Mouse (Mus musculus) lung, adult 2 months (tissue): ENCODE results near the gene Gm49368.

Experiments used
- CTCF ChIP-seq: fragments of 200-500 bp; IDR thresholded peaks from 2 replicates; pipeline ENCODE4 v1.5.1; 2011; ENCODE audit warnings: mild to moderate bottlenecking, low read length, control low read depth; ENCODE audit not compliant: insufficient read depth
- POLR2A ChIP-seq: fragments of 200-500 bp; IDR thresholded peaks from 2 replicates; pipeline ENCODE4 v1.6.1; 2011; ENCODE audit warnings: low read depth, mild to moderate bottlenecking, control low read depth, low read length, borderline replicate concordance; ENCODE audit errors: extremely low read depth

DNA sequence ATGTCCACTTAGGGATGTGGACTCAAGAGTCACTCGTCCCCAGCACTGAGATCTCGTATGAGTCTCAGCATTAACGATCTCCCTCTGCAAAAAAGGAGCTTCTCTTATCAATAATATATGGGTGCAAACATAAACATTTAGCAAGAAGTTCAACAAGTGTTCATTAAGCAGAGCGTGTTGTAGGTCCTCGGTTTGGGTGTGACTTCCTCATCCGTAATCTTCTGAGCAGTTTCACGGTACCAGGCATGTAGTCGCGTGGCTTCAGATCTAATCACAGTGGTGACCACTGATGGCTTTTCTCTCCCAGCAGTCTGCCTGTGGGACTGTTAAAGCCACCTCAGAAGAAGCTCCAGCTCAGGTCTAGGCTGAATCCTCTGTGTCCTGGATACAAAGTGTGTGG is 38.1 kb upstream of the Gm49368 start:
- TF ChIP-seq CTCF (no peak), POLR2A (no peak)
